Mouse (Mus musculus) left cerebral cortex, postnatal 10 days (tissue): ENCODE measurements at regions not wholly inside any gene's neighbourhood (a gene's known extent, or its start where the extent isn't known, plus 50 kb on each side); places are given as distances from the start of the nearest gene placed in this dataset.

ENCODE experiments used
- DNase-seq, 2 experiments: peaks; one replicate each; pipeline ENCODE4 v3.0.0; 2021 to 2022; ENCODE audit warnings: low spot score in 2 of 2, mixed read lengths in 1 of 2; ENCODE audit errors: extremely low spot score in 1 of 2
- intact Hi-C: fragments of 180-260 bp; cut with DNase I; formaldehyde crosslinking; loops from one replicate; pipeline ENCODE4 v1.15.1; 2025

GRCm38 (mm10) chr3:33440905-33441304, 297.9 kb upstream of the Pex5l start:
- intact Hi-C loops, result no loop called here
- DNase-seq, result no peak

GRCm38 (mm10) chr3:33440500-33440899, 297.5 kb upstream of the Pex5l start:
- intact Hi-C loops, result no loop called here
- DNase-seq, result peak in 1 of 2 experiments; percentile 48

- intact Hi-C loops, result no loop called here
- DNase-seq, result no peak
Observed at GRCm38 (mm10) chr3:33416922-33417321, 273.9 kb upstream of the Pex5l start.

- intact Hi-C loops, result no loop called here
- DNase-seq, result no peak
Observed at GRCm38 (mm10) chr3:33416321-33416720, 273.3 kb upstream of the Pex5l start.

GRCm38 (mm10) chr3:33401904-33402303, 258.9 kb upstream of the Pex5l start:
- intact Hi-C loops, result no loop called here
- DNase-seq, result no peak

GRCm38 (mm10) chr3:33399321-33399720, 256.3 kb upstream of the Pex5l start:
- intact Hi-C loops, result loop anchor here (5.0 to 10.0 kb wide), 2 partner anchors 85 to 257 kb away; partner anchors contain the start of gene Pex5l
- DNase-seq, result peak in 1 of 2 experiments; percentile 64

GRCm38 (mm10) chr3:33398326-33398725, 255.3 kb upstream of the Pex5l start:
- intact Hi-C loops, result loop anchor here (5.0 to 10.0 kb wide), 2 partner anchors 84 to 256 kb away; partner anchors contain the start of gene Pex5l
- DNase-seq, result no peak

GRCm38 (mm10) chr3:33397217-33397616, 254.2 kb upstream of the Pex5l start:
- intact Hi-C loops, result loop anchor here (5.0 to 10.0 kb wide), 2 partner anchors 82 to 255 kb away; partner anchors contain the start of gene Pex5l
- DNase-seq, result peak; percentile 26 to 50

GRCm38 (mm10) chr3:33392541-33392822, 249.4 kb upstream of the Pex5l start:
- intact Hi-C loops, result loop anchor here (10.0 kb wide), 1 partner anchor 78 kb away; no protein-coding TSS in a partner anchor
- no peak for DNase-seq

GRCm38 (mm10) chr3:33391765-33392540, 248.9 kb upstream of the Pex5l start:
- intact Hi-C loops, result loop anchor here (10.0 kb wide), 1 partner anchor 77 kb away; no protein-coding TSS in a partner anchor

GRCm38 (mm10) chr3:33388171-33388570, 245.1 kb upstream of the Pex5l start:
- no peak for DNase-seq
- intact Hi-C loops, result no loop called here

More at GRCm38 (mm10) chr3:33391765-33392540, 248.9 kb upstream of the Pex5l start:
- DNase-seq, result no peak

- intact Hi-C loops, result no loop called here
- no peak for DNase-seq
Observed at GRCm38 (mm10) chr3:33383622-33384021, 240.6 kb upstream of the Pex5l start.

GRCm38 (mm10) chr3:33379604-33380003, 236.6 kb upstream of the Pex5l start:
- intact Hi-C loops, result no loop called here
- no peak for DNase-seq

- intact Hi-C loops, result no loop called here
- no peak for DNase-seq
Observed at GRCm38 (mm10) chr3:33375161-33375560, 232.1 kb upstream of the Pex5l start.

- DNase-seq, result no peak
- intact Hi-C loops, result no loop called here
Observed at GRCm38 (mm10) chr3:33372806-33373205, 229.8 kb upstream of the Pex5l start.

- intact Hi-C loops, result no loop called here
- no peak for DNase-seq
Observed at GRCm38 (mm10) chr3:33363521-33363920, 220.5 kb upstream of the Pex5l start.

- intact Hi-C loops, result no loop called here
- DNase-seq, result no peak
Observed at GRCm38 (mm10) chr3:33360030-33360429, 217.0 kb upstream of the Pex5l start.

GRCm38 (mm10) chr3:33353860-33354259, 210.8 kb upstream of the Pex5l start:
- intact Hi-C loops, result no loop called here

GRCm38 (mm10) chr3:33350986-33351385, 207.9 kb upstream of the Pex5l start:
- intact Hi-C loops, result no loop called here
- peak in 1 of 2 experiments; percentile 31 for DNase-seq

More at GRCm38 (mm10) chr3:33353860-33354259, 210.8 kb upstream of the Pex5l start:
- no peak for DNase-seq

- intact Hi-C loops, result no loop called here
- no peak for DNase-seq
Observed at GRCm38 (mm10) chr3:33334056-33334455, 191.0 kb upstream of the Pex5l start.
